Mouse (Mus musculus): ENCODE results near the gene Gm49416. TPM values are rescaled to one million over a fixed set of nuclear protein-coding genes. Genes with fewer than 3 reads are reported as not detected.

Gm49416 gene
- polyA plus RNA-seq, 1 experiment from 2014 or later, result not detected

DNA sequence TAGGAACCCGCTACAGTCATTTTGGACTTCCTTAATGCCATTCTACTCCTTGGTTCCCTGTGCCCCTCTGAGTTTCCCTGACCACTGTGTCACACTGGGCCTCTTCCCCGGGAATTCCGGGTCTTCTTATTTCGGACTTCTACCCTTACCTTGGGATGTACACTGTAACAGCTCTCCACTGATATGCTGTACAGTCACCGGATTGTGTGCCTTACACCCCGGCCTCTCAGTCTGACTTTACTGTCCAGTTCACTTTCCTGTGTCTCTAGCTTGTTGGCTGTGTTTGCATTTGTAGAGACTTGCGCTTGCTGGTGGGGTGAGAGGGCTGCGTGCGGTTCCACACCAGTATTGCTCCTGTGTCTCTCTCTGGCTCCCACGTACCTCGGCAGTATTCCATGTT lies 41.4 kb downstream of the Gm49416 start:
- Histone ChIP-seq H3K4me2 (ENCODE audit: low read depth, severe bottlenecking) (peak overlapping the region; percentile 54), H3K9me3 (ENCODE audit: control insufficient read depth, low read length) (no peaks in the 10 kb centered on the region), H3K9ac (ENCODE audit: low read length) (peak overlapping the region; percentile 90), H3K27ac (replicated peaks; ENCODE audit: low read depth, low read length) (no peak overlapping the region), H3K36me3 (ENCODE audit: control insufficient read depth, insufficient read depth, low read length) (peaks cover 17% of the 10 kb centered on the region; the same call in 1 of the 2 replicates), H3K27me3 (ENCODE audit: control insufficient read depth, insufficient read depth, low read length) (no peaks in the 10 kb centered on the region), H3K4me3 (ENCODE audit: low read depth, low read length) (peak overlapping the region; percentile 74), H3K4me1 (ENCODE audit: control insufficient read depth, insufficient read depth, low read length) (peaks cover 9% of the 10 kb centered on the region; the same call in 1 of the 2 replicates)
- no peak for ATAC-seq (ENCODE audit: insufficient number of reproducible peaks, low FRiP score, low TSS enrichment, low read depth)
- no peak for DNase-seq (ENCODE audit: low spot score)
- WGBS, result 15% methylated on average over 11 of the region's 11 CpGs

DNA sequence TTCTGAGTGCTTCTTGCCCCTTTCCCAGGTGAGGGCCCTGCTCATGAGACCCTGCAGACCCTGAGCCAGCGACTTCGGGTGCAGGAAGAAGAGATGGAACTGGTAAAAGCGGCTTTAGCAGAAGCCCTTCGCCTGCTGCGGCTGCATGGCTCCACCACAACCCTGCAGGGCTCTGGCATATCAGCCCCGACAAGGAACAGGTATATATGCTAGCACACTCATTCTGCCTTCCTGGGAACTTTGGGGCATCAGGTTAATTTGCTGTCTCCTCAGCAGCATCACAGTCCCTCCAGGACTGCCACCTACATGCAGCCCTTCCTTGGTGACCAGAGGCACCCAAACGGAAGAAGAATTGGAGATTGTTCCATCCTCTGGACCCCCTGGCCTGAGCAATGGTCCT lies 42.0 kb downstream of the Gm49416 start:
- H3K36me3 ChIP-seq (ENCODE audit: control insufficient read depth, insufficient read depth, low read length), result peaks cover 17% of the 10 kb centered on the region; the same call in 1 of the 2 replicates
- WGBS, result 81% methylated on average over 7 of the region's 7 CpGs
- no peak overlapping the region for H3K27ac ChIP-seq (replicated peaks; ENCODE audit: low read depth, low read length)
- no peak for ATAC-seq (ENCODE audit: insufficient number of reproducible peaks, low FRiP score, low TSS enrichment, low read depth)
- no peaks in the 10 kb centered on the region for H3K9me3 ChIP-seq (ENCODE audit: control insufficient read depth, low read length)
- no peak for DNase-seq (ENCODE audit: low spot score)
- H3K9ac ChIP-seq (ENCODE audit: low read length), result peak overlapping the region; percentile 90
- H3K4me3 ChIP-seq (ENCODE audit: low read depth, low read length), result peak overlapping the region; percentile 74; the same call in 1 of the 2 replicates
- peak overlapping the region; percentile 54 for H3K4me2 ChIP-seq (ENCODE audit: low read depth, severe bottlenecking)
- H3K4me1 ChIP-seq (ENCODE audit: control insufficient read depth, insufficient read depth, low read length), result peaks cover 9% of the 10 kb centered on the region; the same call in 1 of the 2 replicates
- no peaks in the 10 kb centered on the region for H3K27me3 ChIP-seq (ENCODE audit: control insufficient read depth, insufficient read depth, low read length)

DNA sequence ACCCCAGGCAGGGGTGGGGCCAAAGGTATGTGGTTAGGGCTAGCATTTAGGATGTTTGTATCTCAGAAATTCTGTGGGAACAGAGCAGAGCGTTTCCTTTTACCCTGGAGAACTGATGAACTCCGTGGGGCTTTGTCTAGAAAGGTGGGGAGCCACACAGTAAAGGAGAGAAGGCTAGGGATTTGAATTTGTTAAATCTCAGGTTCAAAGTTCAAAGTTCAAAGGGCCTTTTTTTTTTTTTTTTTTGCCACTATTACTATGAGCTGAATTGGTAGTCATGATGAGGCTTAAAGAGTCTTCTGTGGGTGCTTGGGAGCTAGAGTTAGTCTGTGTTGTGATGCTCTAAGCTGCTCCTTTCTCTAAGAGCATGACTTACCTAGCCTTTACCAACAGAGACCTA lies 48.0 kb downstream of the Gm49416 start:
- WGBS, result 84% methylated on average over 2 of the region's 2 CpGs

DNA sequence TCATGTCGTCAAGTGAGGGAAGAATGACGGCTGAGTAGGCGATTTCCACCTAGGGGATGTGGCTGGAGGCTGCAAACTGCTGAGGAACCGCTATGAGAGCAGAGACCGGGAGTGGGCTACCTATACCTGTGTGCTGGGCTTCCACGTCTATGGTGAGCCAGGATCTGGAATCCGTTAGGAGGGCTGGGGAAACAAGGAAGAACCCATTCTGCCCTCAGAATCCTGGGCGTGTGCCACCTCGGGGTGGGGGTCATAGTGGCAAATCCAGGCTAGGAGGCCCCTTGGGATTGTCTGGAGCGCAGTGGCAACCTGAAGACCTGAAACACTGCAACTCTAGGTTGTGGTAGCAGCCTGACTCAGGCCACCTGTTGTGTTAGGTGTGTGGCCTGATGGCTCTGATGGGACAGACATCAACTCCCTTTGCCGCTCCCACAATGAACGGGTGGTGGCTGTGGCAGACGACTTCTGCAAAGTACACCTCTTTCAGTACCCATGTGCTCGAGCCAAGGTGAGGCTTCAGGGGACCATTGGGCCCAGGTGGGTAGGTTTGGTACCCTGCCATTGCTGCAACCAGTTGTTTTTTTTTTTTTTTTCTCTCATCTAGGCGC lies 51.9 kb downstream of the Gm49416 start:
- 75% methylated on average over 15 of the region's 15 CpGs for WGBS
- Histone ChIP-seq H3K4me3 (ENCODE audit: low read depth, low read length) (no peak overlapping the region; the same call in 1 of the 2 replicates), H3K27me3 (ENCODE audit: control insufficient read depth, insufficient read depth, low read length) (no peaks in the 10 kb centered on the region), H3K36me3 (ENCODE audit: control insufficient read depth, insufficient read depth, low read length) (peaks cover 10% of the 10 kb centered on the region), H3K4me1 (ENCODE audit: control insufficient read depth, insufficient read depth, low read length) (peaks cover 16% of the 10 kb centered on the region), H3K4me2 (ENCODE audit: low read depth, severe bottlenecking) (peak overlapping the region; percentile 44), H3K9me3 (ENCODE audit: control insufficient read depth, low read length) (no peaks in the 10 kb centered on the region), H3K9ac (ENCODE audit: low read length) (peak overlapping the region; percentile 99), H3K27ac (replicated peaks; ENCODE audit: low read depth, low read length) (no peak overlapping the region; the same call in 1 of the 2 replicates)
- no peak for ATAC-seq (ENCODE audit: insufficient number of reproducible peaks, low FRiP score, low TSS enrichment, low read depth)
- no peak for DNase-seq (ENCODE audit: low spot score)

More for the DNA sequence above, 48.0 kb downstream of the Gm49416 start:
- no peaks in the 10 kb centered on the region for H3K27me3 ChIP-seq (ENCODE audit: control insufficient read depth, insufficient read depth, low read length)
- no peak overlapping the region for H3K4me3 ChIP-seq (ENCODE audit: low read depth, low read length)
- H3K9me3 ChIP-seq (ENCODE audit: control insufficient read depth, low read length), result no peaks in the 10 kb centered on the region
- no peak overlapping the region for H3K9ac ChIP-seq (ENCODE audit: low read length)
- H3K36me3 ChIP-seq (ENCODE audit: control insufficient read depth, insufficient read depth, low read length), result peaks cover 8% of the 10 kb centered on the region; the same call in 1 of the 2 replicates
- no peak for DNase-seq (ENCODE audit: low spot score)
- ATAC-seq (ENCODE audit: insufficient number of reproducible peaks, low FRiP score, low TSS enrichment, low read depth), result no peak
- no peak overlapping the region for H3K4me2 ChIP-seq (ENCODE audit: low read depth, severe bottlenecking)
- H3K27ac ChIP-seq (replicated peaks; ENCODE audit: low read depth, low read length), result no peak overlapping the region
- H3K4me1 ChIP-seq (ENCODE audit: control insufficient read depth, insufficient read depth, low read length), result peaks cover 8% of the 10 kb centered on the region

DNA sequence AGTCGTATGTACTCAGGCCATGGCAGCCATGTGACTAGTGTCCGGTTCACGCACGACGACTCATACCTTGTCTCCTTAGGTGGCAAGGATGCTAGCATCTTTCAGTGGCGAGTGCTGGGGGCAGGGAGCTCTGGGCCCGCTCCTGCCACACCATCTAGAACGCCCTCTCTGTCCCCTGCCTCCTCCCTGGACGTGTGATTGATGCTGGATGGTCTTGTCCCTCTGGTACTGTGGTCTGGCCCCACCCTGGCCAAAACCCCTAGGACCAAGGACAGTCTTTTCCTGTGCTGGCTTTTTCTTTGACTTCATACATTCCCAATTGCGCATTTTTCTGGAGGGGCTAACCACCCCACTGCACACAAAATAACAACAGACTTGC lies 52.4 kb downstream of the Gm49416 start:
- peaks cover 16% of the 10 kb centered on the region for H3K4me1 ChIP-seq (ENCODE audit: control insufficient read depth, insufficient read depth, low read length)

DNA sequence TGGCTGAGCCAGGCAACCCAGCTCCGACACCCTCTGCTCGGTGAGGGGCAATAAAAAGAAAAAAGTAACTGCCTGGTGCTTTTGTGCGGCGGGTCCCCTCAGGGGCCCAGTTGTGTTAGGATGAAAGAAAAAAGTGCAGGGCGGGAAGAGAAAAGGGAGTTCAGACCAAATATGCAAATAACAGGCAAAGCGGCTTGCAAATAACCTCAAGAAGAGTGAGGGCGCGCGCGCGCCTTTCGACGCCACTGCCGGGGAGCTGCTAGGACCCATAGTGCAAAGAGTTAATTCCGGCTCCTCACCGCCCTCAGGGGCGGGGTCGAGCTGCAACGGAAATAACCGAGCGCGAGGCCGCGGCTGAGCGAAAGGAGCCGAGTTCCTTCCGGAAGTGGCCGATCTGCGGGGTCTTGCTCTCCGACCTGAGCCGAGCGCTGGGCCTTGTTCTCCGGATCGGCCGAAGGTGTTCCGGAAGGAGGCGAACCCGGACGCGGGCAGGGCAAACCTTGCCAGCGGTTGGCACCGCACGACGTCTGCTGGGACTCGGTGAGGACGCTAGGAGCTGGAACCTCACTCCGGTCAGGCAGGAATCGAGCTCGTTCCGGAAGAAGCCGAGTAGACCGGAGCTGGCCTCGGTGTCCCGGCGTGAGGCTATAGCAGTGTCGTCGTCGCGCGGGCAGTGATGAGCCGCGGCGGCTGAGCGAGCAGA lies 52.9 kb downstream of the Gm49416 start, which contains the start of gene Mta2:
TSS of gene Mta2 (plus strand) at position 361 of the 703 bp plus-strand sequence.
- Histone ChIP-seq H3K4me3 (ENCODE audit: low read depth, low read length) (peak within 1 kb of the TSS; percentile 98), H3K4me1 (ENCODE audit: control insufficient read depth, insufficient read depth, low read length) (peaks cover 16% of the 10 kb centered on the region), H3K9ac (ENCODE audit: low read length) (peak within 1 kb of the TSS; percentile 99), H3K27me3 (ENCODE audit: control insufficient read depth, insufficient read depth, low read length) (no peaks in the 10 kb centered on the region), H3K4me2 (ENCODE audit: low read depth, severe bottlenecking) (peak within 1 kb of the TSS; percentile 44), H3K27ac (replicated peaks; ENCODE audit: low read depth, low read length) (peak within 1 kb of the TSS; percentile 99), H3K36me3 (ENCODE audit: control insufficient read depth, insufficient read depth, low read length) (peaks cover 19% of the 10 kb centered on the region), H3K9me3 (ENCODE audit: control insufficient read depth, low read length) (no peaks in the 10 kb centered on the region)
- under 1% methylated on average over 64 of the region's 64 CpGs for WGBS
- DNase-seq (ENCODE audit: low spot score) (peak; percentile 98), ATAC-seq (ENCODE audit: insufficient number of reproducible peaks, low FRiP score, low TSS enrichment, low read depth) (peak; percentile 87)

More for the DNA sequence above, 52.4 kb downstream of the Gm49416 start:
- peak overlapping the region; percentile 99 for H3K27ac ChIP-seq (replicated peaks; ENCODE audit: low read depth, low read length)
- peaks cover 15% of the 10 kb centered on the region for H3K36me3 ChIP-seq (ENCODE audit: control insufficient read depth, insufficient read depth, low read length)
- H3K4me3 ChIP-seq (ENCODE audit: low read depth, low read length), result peak overlapping the region; percentile 98
- WGBS, result 34% methylated on average over 10 of the region's 10 CpGs
- H3K9ac ChIP-seq (ENCODE audit: low read length), result peak overlapping the region; percentile 99
- H3K4me2 ChIP-seq (ENCODE audit: low read depth, severe bottlenecking), result peak overlapping the region; percentile 44
- ATAC-seq (ENCODE audit: insufficient number of reproducible peaks, low FRiP score, low TSS enrichment, low read depth) (0 out of 2 replicates have a peak, but pooled peaks have one; percentile 15), DNase-seq (ENCODE audit: low spot score) (no peak)
- no peaks in the 10 kb centered on the region for H3K9me3 ChIP-seq (ENCODE audit: control insufficient read depth, low read length)
- no peaks in the 10 kb centered on the region for H3K27me3 ChIP-seq (ENCODE audit: control insufficient read depth, insufficient read depth, low read length)

DNA sequence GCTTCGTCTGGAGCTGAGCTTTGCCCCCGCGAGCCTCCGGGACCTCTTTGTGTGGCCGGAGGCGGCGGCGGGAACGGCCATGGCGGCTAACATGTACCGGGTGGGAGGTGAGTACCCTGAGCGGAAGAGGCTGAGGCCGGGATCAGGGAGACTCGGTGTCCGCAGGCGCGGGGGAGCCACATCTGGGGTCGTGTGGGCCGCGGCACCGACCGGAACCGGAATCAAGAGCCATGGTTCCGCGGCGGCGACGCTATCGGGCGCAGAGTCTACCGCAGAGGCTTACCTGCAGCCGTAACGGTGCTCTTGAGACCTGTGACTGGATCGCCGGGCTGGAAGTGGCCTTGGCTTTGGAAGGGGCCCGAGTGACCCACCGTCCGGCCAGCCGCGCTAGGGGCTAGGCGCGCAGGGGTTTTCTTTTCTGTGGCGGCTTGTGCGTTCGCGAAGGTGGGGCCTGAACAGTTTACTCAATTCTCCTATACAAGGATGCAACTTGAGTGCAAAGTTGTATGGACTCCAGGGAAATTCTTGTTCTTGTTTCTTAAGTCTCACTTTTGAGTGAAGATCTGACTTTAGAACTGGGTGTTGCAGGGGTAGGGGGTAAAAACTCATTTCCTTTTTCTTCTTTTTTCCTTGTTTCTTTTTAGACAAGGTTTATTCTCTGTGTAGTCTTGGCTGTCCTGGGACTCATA lies 53.7 kb downstream of the Gm49416 start:
- no peak for DNase-seq (ENCODE audit: low spot score)
- ATAC-seq (ENCODE audit: insufficient number of reproducible peaks, low FRiP score, low TSS enrichment, low read depth), result peak; percentile 41

DNA sequence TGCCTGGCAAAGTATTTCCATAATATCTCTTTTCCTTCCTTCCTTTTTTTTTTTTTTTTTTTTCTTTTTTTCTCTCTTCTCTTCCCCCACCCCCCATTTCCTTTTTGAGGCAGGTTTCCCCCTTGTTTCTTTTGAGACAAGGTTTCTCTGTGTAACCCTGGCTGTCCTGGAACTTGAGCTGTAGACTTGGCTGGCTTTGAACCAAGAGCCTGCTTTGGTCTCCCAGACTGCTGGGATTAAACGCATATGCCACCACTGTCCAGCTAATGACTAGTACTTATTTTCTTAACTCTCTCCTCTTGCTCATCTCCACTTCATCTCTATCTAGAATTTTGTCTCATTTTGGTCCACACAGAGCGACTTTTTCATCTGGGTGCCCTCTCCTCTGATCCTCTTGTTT lies 54.3 kb downstream of the Gm49416 start:
- Histone ChIP-seq H3K36me3 (ENCODE audit: control insufficient read depth, insufficient read depth, low read length) (peaks cover 31% of the 10 kb centered on the region), H3K27ac (replicated peaks; ENCODE audit: low read depth, low read length) (no peak overlapping the region), H3K4me3 (ENCODE audit: low read depth, low read length) (peak overlapping the region; percentile 98), H3K27me3 (ENCODE audit: control insufficient read depth, insufficient read depth, low read length) (no peaks in the 10 kb centered on the region), H3K9ac (ENCODE audit: low read length) (peak overlapping the region; percentile 99), H3K4me1 (ENCODE audit: control insufficient read depth, insufficient read depth, low read length) (peaks cover 16% of the 10 kb centered on the region), H3K4me2 (ENCODE audit: low read depth, severe bottlenecking) (peak overlapping the region; percentile 44), H3K9me3 (ENCODE audit: control insufficient read depth, low read length) (no peaks in the 10 kb centered on the region)
- no peak for ATAC-seq (ENCODE audit: insufficient number of reproducible peaks, low FRiP score, low TSS enrichment, low read depth)
- WGBS, result 71% methylated on average over 2 of the region's 2 CpGs
- no peak for DNase-seq (ENCODE audit: low spot score)

More for the DNA sequence above, 53.7 kb downstream of the Gm49416 start:
- Histone ChIP-seq H3K4me3 (ENCODE audit: low read depth, low read length) (peak overlapping the region; percentile 98), H3K27me3 (ENCODE audit: control insufficient read depth, insufficient read depth, low read length) (no peaks in the 10 kb centered on the region), H3K4me2 (ENCODE audit: low read depth, severe bottlenecking) (peak overlapping the region; percentile 44), H3K27ac (replicated peaks; ENCODE audit: low read depth, low read length) (peak overlapping the region; percentile 99), H3K9ac (ENCODE audit: low read length) (peak overlapping the region; percentile 99), H3K9me3 (ENCODE audit: control insufficient read depth, low read length) (no peaks in the 10 kb centered on the region), H3K36me3 (ENCODE audit: control insufficient read depth, insufficient read depth, low read length) (peaks cover 25% of the 10 kb centered on the region), H3K4me1 (ENCODE audit: control insufficient read depth, insufficient read depth, low read length) (peaks cover 16% of the 10 kb centered on the region)
- whole genome bisulfite sequencing, result under 1% methylated on average over 46 of the region's 46 CpGs
